Mouse (Mus musculus): ENCODE data around the gene Il18r1. TPM values are rescaled to one million over a fixed set of nuclear protein-coding genes. Genes with fewer than 3 reads are reported as not detected.

Gene Il18r1
- polyA plus RNA-seq, 1 experiment from 2014 or later, result not detected

GRCm38 (mm10) chr1:40546645-40547044, 81.3 kb downstream of the Il18r1 start:
- no peaks in the 10 kb centered on the region for H3K9me3 ChIP-seq (replicated peaks; ENCODE audit: control insufficient read depth, low read length)
- H3K9ac ChIP-seq (ENCODE audit: low read depth, low read length), result no peak overlapping the region
- H3K27ac ChIP-seq (ENCODE audit: low read depth, low read length), result no peak overlapping the region
- 66% methylated on average over 4 of the region's 4 CpGs for WGBS (ENCODE audit: insufficient replicate concordance)
- H3K4me1 ChIP-seq (ENCODE audit: control insufficient read depth, insufficient read depth, low read length), result no peaks in the 10 kb centered on the region
- no peaks in the 10 kb centered on the region for H3K36me3 ChIP-seq (ENCODE audit: control insufficient read depth, insufficient read depth, low read length)
- H3K27me3 ChIP-seq (ENCODE audit: control insufficient read depth, insufficient read depth, low read length), result no peaks in the 10 kb centered on the region
- no peak overlapping the region for H3K4me3 ChIP-seq (ENCODE audit: low read depth, low read length)
- no peak overlapping the region for H3K4me2 ChIP-seq
- ATAC-seq (replicated peaks; ENCODE audit: insufficient number of reproducible peaks, low FRiP score, low TSS enrichment), result no peak

- H3K4me2 ChIP-seq, result no peak overlapping the region
- H3K27ac ChIP-seq (ENCODE audit: low read depth, low read length), result no peak overlapping the region
- H3K9me3 ChIP-seq (replicated peaks; ENCODE audit: control insufficient read depth, low read length), result no peaks in the 10 kb centered on the region
- no peak overlapping the region for H3K9ac ChIP-seq (ENCODE audit: low read depth, low read length)
- no peaks in the 10 kb centered on the region for H3K27me3 ChIP-seq (ENCODE audit: control insufficient read depth, insufficient read depth, low read length)
- no peaks in the 10 kb centered on the region for H3K36me3 ChIP-seq (ENCODE audit: control insufficient read depth, insufficient read depth, low read length)
- WGBS (ENCODE audit: insufficient replicate concordance), result 79% methylated on average over 11 of the region's 11 CpGs
- no peaks in the 10 kb centered on the region for H3K4me1 ChIP-seq (ENCODE audit: control insufficient read depth, insufficient read depth, low read length)
- no peak for ATAC-seq (replicated peaks; ENCODE audit: insufficient number of reproducible peaks, low FRiP score, low TSS enrichment)
- no peak overlapping the region for H3K4me3 ChIP-seq (ENCODE audit: low read depth, low read length)
These were observed 81.8 kb downstream of the Il18r1 start for GRCm38 (mm10) chr1:40547064-40547572.

- Histone ChIP-seq H3K9me3 (replicated peaks; ENCODE audit: control insufficient read depth, low read length) (no peaks in the 10 kb centered on the region), H3K36me3 (ENCODE audit: control insufficient read depth, insufficient read depth, low read length) (no peaks in the 10 kb centered on the region), H3K4me1 (ENCODE audit: control insufficient read depth, insufficient read depth, low read length) (no peaks in the 10 kb centered on the region), H3K27me3 (ENCODE audit: control insufficient read depth, insufficient read depth, low read length) (no peaks in the 10 kb centered on the region), H3K27ac (ENCODE audit: low read depth, low read length) (no peak overlapping the region), H3K4me2 (no peak overlapping the region), H3K9ac (ENCODE audit: low read depth, low read length) (no peak overlapping the region), H3K4me3 (ENCODE audit: low read depth, low read length) (no peak overlapping the region)
- ATAC-seq (replicated peaks; ENCODE audit: insufficient number of reproducible peaks, low FRiP score, low TSS enrichment), result no peak
- 56% methylated on average over 10 of the region's 10 CpGs for WGBS (ENCODE audit: insufficient replicate concordance)
These were observed 82.4 kb downstream of the Il18r1 start for GRCm38 (mm10) chr1:40547762-40548161.

Other genes with a start within 250 kb of the Il18r1 start
- gene Il1r1, start 240.5 kb upstream of the Il18r1 start, polyA plus RNA-seq (2014; fragmentation: Nextera tagmentation; extraction: Ambion mirVana), result 7.9 and 9.8 TPM in 2 replicates
- 1.5 and 1.8 TPM in 2 replicates for gene Il1rl2, start 140.9 kb upstream of the Il18r1 start, polyA plus RNA-seq (2014; fragmentation: Nextera tagmentation; extraction: Ambion mirVana)
- 0.04 and 0.17 TPM in 2 replicates for gene Il1rl1, start 36.0 kb upstream of the Il18r1 start, polyA plus RNA-seq (2014; fragmentation: Nextera tagmentation; extraction: Ambion mirVana)
- 0.10 and 0.17 TPM in 2 replicates for gene Il18rap, start 49.8 kb downstream of the Il18r1 start, polyA plus RNA-seq (2014; fragmentation: Nextera tagmentation; extraction: Ambion mirVana)
- gene Slc9a4, start 114.5 kb downstream of the Il18r1 start, polyA plus RNA-seq (2014; fragmentation: Nextera tagmentation; extraction: Ambion mirVana), result not detected in 2 replicates
- not detected in 2 replicates for gene Slc9a2, start 215.0 kb downstream of the Il18r1 start, polyA plus RNA-seq (2014; fragmentation: Nextera tagmentation; extraction: Ambion mirVana)

All from heart, embryonic 11.5 days (tissue).